Mouse (Mus musculus): ENCODE data around the gene Fhod1. TPM values are rescaled to one million over a fixed set of nuclear protein-coding genes. Genes with fewer than 3 reads are reported as not detected.
A peak's percentile ranks its signal among the peaks of the same experiment; 100 is the strongest.

Fhod1 gene
- total and polyA plus RNA-seq, 2 experiments from 2014 or later = 0.72 to 6.9 TPM

GRCm38 (mm10) chr8:105280567-105280966 is 67.2 kb downstream of the Fhod1 start:
- WGBS = 72% methylated on average over 3 of the region's 3 CpGs
- no peak overlapping the region for H3K4me2 ChIP-seq (ENCODE audit: low read depth, low read length)
- no peaks in the 10 kb centered on the region for H3K36me3 ChIP-seq (replicated peaks; ENCODE audit: control insufficient read depth, insufficient read depth, low read length)
- H3K9ac ChIP-seq (replicated peaks; ENCODE audit: low read depth, low read length) = no peak overlapping the region
- H3K4me1 ChIP-seq (ENCODE audit: control insufficient read depth, insufficient read depth) = peaks cover 20% of the 10 kb centered on the region
- H3K27ac ChIP-seq (ENCODE audit: low read depth) = no peak overlapping the region
- DNase-seq (ENCODE audit: low spot score) = no peak
- H3K27me3 ChIP-seq (ENCODE audit: control insufficient read depth, insufficient read depth, low read length) = peaks cover 27% of the 10 kb centered on the region; the same call in 1 of the 2 replicates
- no peak overlapping the region for H3K4me3 ChIP-seq (ENCODE audit: low read depth, low read length)
- TF ChIP-seq EP300 (IDR thresholded peaks at IDR 0.05; ENCODE audit: low read depth) (no peak), CTCF (IDR thresholded peaks at IDR 0.05; ENCODE audit: low read depth) (no peak)
- ATAC-seq (ENCODE audit: insufficient read depth, low read depth) = no peak
- H3K9me3 ChIP-seq (replicated peaks; ENCODE audit: control insufficient read depth, low read length) = no peaks in the 10 kb centered on the region

MicroRNA genes within 50 kb of the gene (microRNA counts, 519-probe panel; counts per million panel counts)
- microRNA mmu-miR-328 = 4,291 counts per million, percentile 54 among the panel's probes with 10 or more counts

Small RNA genes within 50 kb of the gene (microRNA-seq; reads per million reads assigned to microRNA genes)
- gene Gm27320 (not detected), gene Mir328 (638 reads per million, percentile 75 among the genes with 10 or more reads in this experiment)

Other genes starting within 250 kb of the Fhod1 start
- not detected in 2 replicates for gene Ces4a, start 216.2 kb downstream of the Fhod1 start, total RNA-seq (2014; rRNA removed; ENCODE audit: low replicate concordance)
- gene Ces4a, start 216.2 kb downstream of the Fhod1 start, polyA plus RNA-seq (2015; fragmentation: Nextera tagmentation; extraction: Ambion mirVana) = not detected in 2 replicates
- gene Cbfb, start 177.3 kb downstream of the Fhod1 start, total RNA-seq (2014; rRNA removed; ENCODE audit: low replicate concordance) = 50.0 and 70.0 TPM in 2 replicates
- 26.8 and 27.0 TPM in 2 replicates for gene Cbfb, start 177.3 kb downstream of the Fhod1 start, polyA plus RNA-seq (2015; fragmentation: Nextera tagmentation; extraction: Ambion mirVana)
- gene D230025D16Rik, start 122.8 kb downstream of the Fhod1 start, total RNA-seq (2014; rRNA removed; ENCODE audit: low replicate concordance) = 27.1 and 30.4 TPM in 2 replicates
- 14.3 and 15.2 TPM in 2 replicates for gene D230025D16Rik, start 122.8 kb downstream of the Fhod1 start, polyA plus RNA-seq (2015; fragmentation: Nextera tagmentation; extraction: Ambion mirVana)
- 6.0 and 9.7 TPM in 2 replicates for gene B3gnt9, start 92.8 kb downstream of the Fhod1 start, total RNA-seq (2014; rRNA removed; ENCODE audit: low replicate concordance)
- 7.3 and 7.7 TPM in 2 replicates for gene B3gnt9, start 92.8 kb downstream of the Fhod1 start, polyA plus RNA-seq (2015; fragmentation: Nextera tagmentation; extraction: Ambion mirVana)
- gene Tradd, start 83.3 kb downstream of the Fhod1 start, total RNA-seq (2014; rRNA removed; ENCODE audit: low replicate concordance) = 9.0 and 10.4 TPM in 2 replicates
- gene Tradd, start 83.3 kb downstream of the Fhod1 start, polyA plus RNA-seq (2015; fragmentation: Nextera tagmentation; extraction: Ambion mirVana) = 16.7 and 17.6 TPM in 2 replicates
- 1.5 and 6.4 TPM in 2 replicates for gene Fbxl8, start 83.3 kb downstream of the Fhod1 start, total RNA-seq (2014; rRNA removed; ENCODE audit: low replicate concordance)
- gene Fbxl8, start 83.3 kb downstream of the Fhod1 start, polyA plus RNA-seq (2015; fragmentation: Nextera tagmentation; extraction: Ambion mirVana) = 3.6 and 4.3 TPM in 2 replicates
- gene Hsf4, start 78.2 kb downstream of the Fhod1 start, total RNA-seq (2014; rRNA removed; ENCODE audit: low replicate concordance) = 2.1 TPM in 1 of 2 replicates, not detected in the other
- gene Hsf4, start 78.2 kb downstream of the Fhod1 start, polyA plus RNA-seq (2015; fragmentation: Nextera tagmentation; extraction: Ambion mirVana) = 0.34 and 0.43 TPM in 2 replicates
- 6.8 and 13.2 TPM in 2 replicates for gene Nol3, start 71.8 kb downstream of the Fhod1 start, total RNA-seq (2014; rRNA removed; ENCODE audit: low replicate concordance)
- gene Nol3, start 71.8 kb downstream of the Fhod1 start, polyA plus RNA-seq (2015; fragmentation: Nextera tagmentation; extraction: Ambion mirVana) = 9.8 and 10.0 TPM in 2 replicates
- gene 4931428F04Rik, start 58.1 kb downstream of the Fhod1 start, total RNA-seq (2014; rRNA removed; ENCODE audit: low replicate concordance) = 0.43 and 3.5 TPM in 2 replicates
- 3.3 and 3.5 TPM in 2 replicates for gene 4931428F04Rik, start 58.1 kb downstream of the Fhod1 start, polyA plus RNA-seq (2015; fragmentation: Nextera tagmentation; extraction: Ambion mirVana)
- gene Exoc3l, start 51.9 kb downstream of the Fhod1 start, total RNA-seq (2014; rRNA removed; ENCODE audit: low replicate concordance) = 6.1 and 10.6 TPM in 2 replicates
- gene Exoc3l, start 51.9 kb downstream of the Fhod1 start, polyA plus RNA-seq (2015; fragmentation: Nextera tagmentation; extraction: Ambion mirVana) = 9.5 and 9.9 TPM in 2 replicates
- 19.2 and 27.9 TPM in 2 replicates for gene E2f4, start 50.3 kb downstream of the Fhod1 start, total RNA-seq (2014; rRNA removed; ENCODE audit: low replicate concordance)
- gene E2f4, start 50.3 kb downstream of the Fhod1 start, polyA plus RNA-seq (2015; fragmentation: Nextera tagmentation; extraction: Ambion mirVana) = 21.8 and 22.6 TPM in 2 replicates
- gene Elmo3, start 42.4 kb downstream of the Fhod1 start, total RNA-seq (2014; rRNA removed; ENCODE audit: low replicate concordance) = 1.4 and 2.2 TPM in 2 replicates
- gene Elmo3, start 42.4 kb downstream of the Fhod1 start, polyA plus RNA-seq (2015; fragmentation: Nextera tagmentation; extraction: Ambion mirVana) = 1.6 and 1.9 TPM in 2 replicates
- 4.0 and 5.8 TPM in 2 replicates for gene Lrrc29, start 21.7 kb downstream of the Fhod1 start, total RNA-seq (2014; rRNA removed; ENCODE audit: low replicate concordance)
- gene Lrrc29, start 21.7 kb downstream of the Fhod1 start, polyA plus RNA-seq (2015; fragmentation: Nextera tagmentation; extraction: Ambion mirVana) = 1.1 and 1.5 TPM in 2 replicates
- gene Tmem208, start 21.6 kb downstream of the Fhod1 start, total RNA-seq (2014; rRNA removed; ENCODE audit: low replicate concordance) = 69.3 and 81.0 TPM in 2 replicates
- gene Tmem208, start 21.6 kb downstream of the Fhod1 start, polyA plus RNA-seq (2015; fragmentation: Nextera tagmentation; extraction: Ambion mirVana) = 66.2 and 68.9 TPM in 2 replicates
- gene Slc9a5, start 890 bp upstream of the Fhod1 start, total RNA-seq (2014; rRNA removed; ENCODE audit: low replicate concordance) = 1.2 and 3.9 TPM in 2 replicates
- gene Slc9a5, start 890 bp upstream of the Fhod1 start, polyA plus RNA-seq (2015; fragmentation: Nextera tagmentation; extraction: Ambion mirVana) = 0.27 and 0.41 TPM in 2 replicates
- gene Plekhg4, start 25.3 kb upstream of the Fhod1 start, total RNA-seq (2014; rRNA removed; ENCODE audit: low replicate concordance) = not detected in 2 replicates
- 0.03 and 0.08 TPM in 2 replicates for gene Plekhg4, start 25.3 kb upstream of the Fhod1 start, polyA plus RNA-seq (2015; fragmentation: Nextera tagmentation; extraction: Ambion mirVana)
- gene Kctd19, start 65.5 kb upstream of the Fhod1 start, total RNA-seq (2014; rRNA removed; ENCODE audit: low replicate concordance) = not detected in 2 replicates
- gene Kctd19, start 65.5 kb upstream of the Fhod1 start, polyA plus RNA-seq (2015; fragmentation: Nextera tagmentation; extraction: Ambion mirVana) = not detected in 2 replicates
- gene Lrrc36, start 65.6 kb upstream of the Fhod1 start, total RNA-seq (2014; rRNA removed; ENCODE audit: low replicate concordance) = 0.23 TPM in 1 of 2 replicates, not detected in the other
- gene Lrrc36, start 65.6 kb upstream of the Fhod1 start, polyA plus RNA-seq (2015; fragmentation: Nextera tagmentation; extraction: Ambion mirVana) = 0.36 and 0.56 TPM in 2 replicates
- 12.9 and 19.8 TPM in 2 replicates for gene Tppp3, start 123.6 kb upstream of the Fhod1 start, total RNA-seq (2014; rRNA removed; ENCODE audit: low replicate concordance)
- gene Tppp3, start 123.6 kb upstream of the Fhod1 start, polyA plus RNA-seq (2015; fragmentation: Nextera tagmentation; extraction: Ambion mirVana) = 37.8 and 42.3 TPM in 2 replicates
- gene Zdhhc1, start 148.9 kb upstream of the Fhod1 start, total RNA-seq (2014; rRNA removed; ENCODE audit: low replicate concordance) = 37.8 and 56.2 TPM in 2 replicates
- 19.1 TPM in 2 replicates for gene Zdhhc1, start 148.9 kb upstream of the Fhod1 start, polyA plus RNA-seq (2015; fragmentation: Nextera tagmentation; extraction: Ambion mirVana)
- gene Hsd11b2, start 170.8 kb upstream of the Fhod1 start, total RNA-seq (2014; rRNA removed; ENCODE audit: low replicate concordance) = not detected in 2 replicates
- gene Hsd11b2, start 170.8 kb upstream of the Fhod1 start, polyA plus RNA-seq (2015; fragmentation: Nextera tagmentation; extraction: Ambion mirVana) = 0.18 and 0.25 TPM in 2 replicates
- 52.1 and 60.8 TPM in 2 replicates for gene Atp6v0d1, start 218.1 kb upstream of the Fhod1 start, total RNA-seq (2014; rRNA removed; ENCODE audit: low replicate concordance)
- 57.5 and 58.9 TPM in 2 replicates for gene Atp6v0d1, start 218.1 kb upstream of the Fhod1 start, polyA plus RNA-seq (2015; fragmentation: Nextera tagmentation; extraction: Ambion mirVana)